Mouse (Mus musculus): Measurements from ENCODE around the gene Hsd17b11. TPM values are rescaled to one million over a fixed set of nuclear protein-coding genes. Genes with fewer than 3 reads are reported as not detected.

Hsd17b11 gene
- polyA plus RNA-seq, 1 experiment from 2014 or later: 7.0 TPM

GRCm38 (mm10) chr5:104002549-104003255, 19.0 kb downstream of the Hsd17b11 start:
- H3K27ac ChIP-seq: peak overlapping the region; percentile 9; the same call in 1 of the 2 replicates
- H3K9me3 ChIP-seq: no peaks in the 10 kb centered on the region
- peak; percentile 70 for ATAC-seq (ENCODE audit: insufficient read depth, low FRiP score, low read depth)
- 33% methylated on average over 18 of the region's 18 CpGs for WGBS
- no peak overlapping the region for H3K4me3 ChIP-seq (replicated peaks)
- H3K4me1 ChIP-seq: no peaks in the 10 kb centered on the region
- H3K4me2 ChIP-seq: peak overlapping the region; percentile 36
- no peak overlapping the region; the same call in 1 of the 2 replicates for H3K9ac ChIP-seq
- H3K36me3 ChIP-seq: no peaks in the 10 kb centered on the region
- H3K27me3 ChIP-seq (replicated peaks): no peaks in the 10 kb centered on the region

GRCm38 (mm10) chr5:103999738-104000137, 22.0 kb downstream of the Hsd17b11 start:
- Histone ChIP-seq H3K4me3 (replicated peaks) (no peak overlapping the region), H3K4me1 (no peaks in the 10 kb centered on the region), H3K9me3 (no peaks in the 10 kb centered on the region), H3K36me3 (no peaks in the 10 kb centered on the region), H3K27ac (no peak overlapping the region), H3K9ac (no peak overlapping the region), H3K4me2 (no peak overlapping the region), H3K27me3 (replicated peaks) (no peaks in the 10 kb centered on the region)
- 7% methylated on average over 5 of the region's 5 CpGs for WGBS
- ATAC-seq (ENCODE audit: insufficient read depth, low FRiP score, low read depth): no peak

GRCm38 (mm10) chr5:103998739-103999138, 23.0 kb downstream of the Hsd17b11 start:
- Histone ChIP-seq H3K9me3 (no peaks in the 10 kb centered on the region), H3K27me3 (replicated peaks) (no peaks in the 10 kb centered on the region), H3K36me3 (no peaks in the 10 kb centered on the region), H3K27ac (no peak overlapping the region), H3K4me2 (no peak overlapping the region), H3K4me3 (replicated peaks) (no peak overlapping the region), H3K4me1 (no peaks in the 10 kb centered on the region), H3K9ac (no peak overlapping the region)
- whole genome bisulfite sequencing: 67% methylated on average over 5 of the region's 5 CpGs
- no peak for ATAC-seq (ENCODE audit: insufficient read depth, low FRiP score, low read depth)

DNA sequence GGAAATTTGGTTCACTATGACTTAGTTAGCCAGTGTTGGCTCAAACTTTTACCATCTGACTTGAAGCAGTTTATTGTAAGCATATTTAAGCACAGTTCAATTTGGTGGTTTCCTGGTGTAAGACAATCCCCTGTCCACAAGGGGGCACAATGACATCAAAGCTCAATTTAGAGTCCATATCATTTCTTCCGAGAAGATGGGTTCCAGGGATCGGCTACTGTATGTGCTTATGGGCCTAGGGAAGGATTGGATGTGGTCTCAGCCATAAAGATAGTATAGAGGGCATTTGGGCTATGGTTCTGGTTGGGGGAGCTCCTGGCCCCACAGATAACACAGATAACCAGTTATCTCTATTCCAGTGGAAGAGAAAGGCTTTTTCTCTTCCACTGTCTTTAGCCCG, 26.5 kb downstream of the Hsd17b11 start:
- ATAC-seq (ENCODE audit: insufficient read depth, low FRiP score, low read depth): no peak
- Histone ChIP-seq H3K4me2 (no peak overlapping the region), H3K4me3 (replicated peaks) (no peak overlapping the region), H3K9me3 (no peaks in the 10 kb centered on the region), H3K27ac (no peak overlapping the region), H3K9ac (no peak overlapping the region), H3K27me3 (replicated peaks) (no peaks in the 10 kb centered on the region), H3K36me3 (no peaks in the 10 kb centered on the region), H3K4me1 (no peaks in the 10 kb centered on the region)
- 59% methylated on average over 3 of the region's 3 CpGs for WGBS

- H3K36me3 ChIP-seq: 0 out of 2 replicates have a peak, but pooled peaks cover 2% of the 10 kb centered on the region
- H3K4me1 ChIP-seq: no peaks in the 10 kb centered on the region
- WGBS: 77% methylated on average over 4 of the region's 4 CpGs
- no peak overlapping the region for H3K9ac ChIP-seq
- no peak for ATAC-seq (ENCODE audit: insufficient read depth, low FRiP score, low read depth)
- no peaks in the 10 kb centered on the region for H3K9me3 ChIP-seq
- H3K27me3 ChIP-seq (replicated peaks): no peaks in the 10 kb centered on the region
- no peak overlapping the region for H3K27ac ChIP-seq
- H3K4me3 ChIP-seq (replicated peaks): no peak overlapping the region
- H3K4me2 ChIP-seq: no peak overlapping the region
Measured at GRCm38 (mm10) chr5:103994669-103995068, 27.1 kb downstream of the Hsd17b11 start.

DNA sequence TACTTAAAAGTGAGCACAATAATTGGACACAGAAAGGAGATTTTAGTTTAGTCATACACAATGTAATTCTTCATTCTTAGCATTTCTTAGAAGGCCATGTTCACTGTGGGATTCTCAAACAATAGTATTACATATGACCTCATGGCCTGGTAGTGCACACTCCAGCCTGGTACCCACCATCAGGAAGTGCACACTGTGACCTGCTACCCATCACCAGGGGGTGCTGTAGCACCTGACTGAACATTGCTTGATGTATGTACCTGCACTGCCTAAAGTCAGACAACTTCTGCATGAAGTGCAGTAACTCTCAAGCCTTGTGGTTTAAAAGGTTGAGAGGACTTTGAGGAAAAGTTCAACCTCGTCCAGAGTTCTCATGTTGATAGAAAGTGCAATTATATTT, 28.1 kb downstream of the Hsd17b11 start:
- H3K27ac ChIP-seq: no peak overlapping the region
- H3K4me2 ChIP-seq: no peak overlapping the region
- no peaks in the 10 kb centered on the region for H3K27me3 ChIP-seq (replicated peaks)
- WGBS: 85% methylated on average over 1 of the region's 1 CpGs
- H3K4me1 ChIP-seq: no peaks in the 10 kb centered on the region
- no peak overlapping the region for H3K9ac ChIP-seq
- H3K36me3 ChIP-seq: 0 out of 2 replicates have a peak, but pooled peaks cover 3% of the 10 kb centered on the region
- no peaks in the 10 kb centered on the region for H3K9me3 ChIP-seq
- no peak overlapping the region for H3K4me3 ChIP-seq (replicated peaks)
- ATAC-seq (ENCODE audit: insufficient read depth, low FRiP score, low read depth): no peak

DNA sequence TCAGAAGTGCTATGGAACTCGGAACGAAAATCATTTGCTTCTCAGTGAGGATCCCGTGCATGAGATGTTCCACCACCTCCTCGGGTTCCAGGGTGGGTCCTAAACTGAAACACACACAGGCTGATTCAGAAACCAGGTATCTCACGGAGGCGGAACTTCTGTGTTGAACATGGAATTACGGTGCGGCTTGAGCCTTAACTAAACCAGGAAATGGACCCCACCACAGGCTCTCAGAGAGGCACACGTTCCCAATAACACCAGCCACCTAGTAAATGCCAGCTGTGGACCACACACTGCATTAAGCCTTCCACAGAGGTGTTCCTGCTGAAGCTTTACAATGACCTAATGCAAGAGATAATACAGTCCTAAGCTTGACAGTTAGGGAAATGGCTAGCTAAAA, 28.9 kb downstream of the Hsd17b11 start:
- Histone ChIP-seq H3K4me3 (replicated peaks) (no peak overlapping the region), H3K36me3 (0 out of 2 replicates have a peak, but pooled peaks cover 3% of the 10 kb centered on the region), H3K9me3 (no peaks in the 10 kb centered on the region), H3K27ac (no peak overlapping the region), H3K27me3 (replicated peaks) (no peaks in the 10 kb centered on the region), H3K4me1 (no peaks in the 10 kb centered on the region), H3K4me2 (no peak overlapping the region), H3K9ac (no peak overlapping the region)
- ATAC-seq (ENCODE audit: insufficient read depth, low FRiP score, low read depth): no peak
- 88% methylated on average over 9 of the region's 9 CpGs for WGBS

DNA sequence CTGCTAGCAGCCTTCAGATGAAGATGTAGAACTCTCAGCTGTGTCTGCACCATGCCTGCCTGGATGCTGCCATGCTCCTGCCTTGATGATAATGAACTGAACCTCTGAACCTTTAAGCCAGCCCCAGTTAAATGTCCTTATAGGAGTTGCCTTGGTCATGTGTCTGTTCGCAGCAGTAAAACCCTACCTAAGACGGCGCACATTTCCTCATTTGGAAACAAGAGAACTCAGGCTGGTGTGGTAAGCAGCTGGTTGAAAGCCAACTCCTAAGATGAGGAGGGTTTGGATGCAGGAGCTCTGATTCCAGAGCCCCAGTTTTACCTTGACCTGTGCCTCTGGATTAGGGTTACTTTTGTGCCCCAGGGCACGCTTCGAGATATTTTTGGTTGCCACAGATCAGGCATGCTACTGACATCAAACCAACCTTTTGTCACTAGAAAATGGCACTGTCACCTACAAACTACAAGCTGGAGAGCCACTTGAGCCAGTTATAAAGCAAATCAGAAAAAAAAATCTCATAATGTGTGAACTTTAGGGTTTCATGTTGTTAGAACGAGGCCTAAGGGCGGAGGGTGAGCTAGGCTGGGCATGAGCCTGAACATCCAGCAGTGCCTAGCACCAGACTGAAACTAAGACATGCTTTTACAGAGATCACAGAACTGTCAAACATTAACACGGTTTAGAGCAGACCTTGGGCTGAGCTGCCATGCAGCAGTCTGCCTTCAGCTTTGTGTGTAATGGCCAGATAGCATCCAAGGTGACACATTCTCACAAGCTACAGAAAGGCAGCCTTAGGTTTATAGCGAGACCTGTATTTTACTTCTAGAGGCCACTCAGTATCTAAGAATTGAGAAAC, 40.8 kb downstream of the Hsd17b11 start:
- Histone ChIP-seq H3K4me1 (no peaks in the 10 kb centered on the region), H3K4me2 (no peak overlapping the region), H3K27me3 (replicated peaks) (no peaks in the 10 kb centered on the region), H3K36me3 (no peaks in the 10 kb centered on the region), H3K4me3 (replicated peaks) (no peak overlapping the region), H3K9me3 (no peaks in the 10 kb centered on the region), H3K9ac (no peak overlapping the region), H3K27ac (no peak overlapping the region)
- ATAC-seq (ENCODE audit: insufficient read depth, low FRiP score, low read depth): peak; percentile 78; the same call in 1 of the 2 replicates
- 78% methylated on average over 9 of the region's 9 CpGs for WGBS

GRCm38 (mm10) chr5:103977907-103978570, 43.7 kb downstream of the Hsd17b11 start:
- Histone ChIP-seq H3K27ac (no peak overlapping the region), H3K36me3 (no peaks in the 10 kb centered on the region), H3K4me2 (no peak overlapping the region), H3K4me3 (replicated peaks) (no peak overlapping the region), H3K27me3 (replicated peaks) (no peaks in the 10 kb centered on the region), H3K9ac (no peak overlapping the region), H3K9me3 (no peaks in the 10 kb centered on the region), H3K4me1 (no peaks in the 10 kb centered on the region)
- 85% methylated on average over 7 of the region's 7 CpGs for WGBS
- no peak for ATAC-seq (ENCODE audit: insufficient read depth, low FRiP score, low read depth)

- H3K4me2 ChIP-seq: no peak within 1 kb of the TSS
- H3K9me3 ChIP-seq: no peaks in the 10 kb centered on the region
- peak; percentile 34; the same call in 1 of the 2 replicates for ATAC-seq (ENCODE audit: insufficient read depth, low FRiP score, low read depth)
- no peak within 1 kb of the TSS for H3K4me3 ChIP-seq (replicated peaks)
- H3K27ac ChIP-seq: no peak within 1 kb of the TSS
- WGBS: 68% methylated on average over 4 of the region's 4 CpGs
- H3K36me3 ChIP-seq: no peaks in the 10 kb centered on the region
- no peak within 1 kb of the TSS for H3K9ac ChIP-seq
- H3K27me3 ChIP-seq (replicated peaks): no peaks in the 10 kb centered on the region
- H3K4me1 ChIP-seq: 0 out of 2 replicates have a peak, but pooled peaks cover 2% of the 10 kb centered on the region
Measured at GRCm38 (mm10) chr5:103977297-103977696, 44.4 kb downstream of the Hsd17b11 start, which contains the start of gene Hsd17b13. TSS of gene Hsd17b13 (minus strand) at chr5:103977410.

DNA sequence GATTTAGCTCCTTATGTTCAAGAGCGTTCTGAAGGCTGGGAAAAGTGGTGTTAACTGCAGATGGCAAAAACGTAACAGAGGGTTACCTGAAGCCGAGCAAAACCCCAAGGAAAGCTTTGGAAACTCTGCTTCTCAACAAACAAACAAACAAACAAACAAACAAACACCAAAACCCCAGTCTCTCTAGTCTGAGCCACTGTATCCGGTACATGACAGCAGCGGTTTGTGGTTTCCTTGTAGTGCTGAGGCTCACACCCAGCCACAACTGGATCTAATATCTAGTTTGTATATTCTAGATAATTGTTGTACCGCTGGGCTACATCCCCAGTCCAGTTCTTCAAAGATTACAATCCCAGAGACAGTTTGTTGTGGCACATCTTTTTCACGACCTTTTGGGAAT, 46.0 kb downstream of the Hsd17b11 start:
- no peak for ATAC-seq (ENCODE audit: insufficient read depth, low FRiP score, low read depth)
- H3K27me3 ChIP-seq (replicated peaks): no peaks in the 10 kb centered on the region
- H3K9me3 ChIP-seq: no peaks in the 10 kb centered on the region
- no peak overlapping the region for H3K9ac ChIP-seq
- no peak overlapping the region for H3K4me3 ChIP-seq (replicated peaks)
- 72% methylated on average over 7 of the region's 7 CpGs for WGBS
- no peaks in the 10 kb centered on the region for H3K36me3 ChIP-seq
- 0 out of 2 replicates have a peak, but pooled peaks cover 2% of the 10 kb centered on the region for H3K4me1 ChIP-seq
- H3K27ac ChIP-seq: no peak overlapping the region
- H3K4me2 ChIP-seq: no peak overlapping the region

Measured in stomach, embryonic 15.5 days (tissue).